Mouse (Mus musculus) lung, embryonic 15.5 days (tissue): Measurements from ENCODE around the gene Ankrd26. TPM values are rescaled to one million over a fixed set of nuclear protein-coding genes. Genes with fewer than 3 reads are reported as not detected.

Source experiments
- ATAC-seq: fragments of 200-750 bp; cut with Nextera tagmentation; 2 replicates; pipeline ENCODE4 v1.8.0; 2017; ENCODE audit warnings: moderate number of reproducible peaks, borderline replicate concordance; ENCODE audit not compliant: low FRiP score, low TSS enrichment; ENCODE audit errors: extremely low read depth
- H3K27ac ChIP-seq: fragments of 300-500 bp; sonication (generic); 2 replicates; pipeline ENCODE4 v1.5.1; 2015; ENCODE audit warnings: moderate library complexity, mild to moderate bottlenecking, inconsistent platforms
- H3K27me3 ChIP-seq: fragments of 300-500 bp; sonication (generic); 2 replicates; pipeline ENCODE4 v1.6.1; 2015; ENCODE audit warnings: inconsistent platforms
- H3K36me3 ChIP-seq: fragments of 300-500 bp; sonication (generic); 2 replicates; pipeline ENCODE4 v1.6.1; 2015; ENCODE audit warnings: inconsistent platforms
- H3K4me1 ChIP-seq: fragments of 300-500 bp; sonication (generic); 2 replicates; pipeline ENCODE4 v1.6.1; 2015; ENCODE audit warnings: inconsistent platforms
- H3K4me2 ChIP-seq: fragments of 300-500 bp; sonication (generic); 2 replicates; pipeline ENCODE4 v1.6.1; 2015; ENCODE audit warnings: inconsistent platforms, mild to moderate bottlenecking, moderate library complexity
- H3K4me3 ChIP-seq: fragments of 300-500 bp; sonication (generic); 2 replicates; pipeline ENCODE4 v1.5.1; 2015; ENCODE audit warnings: mild to moderate bottlenecking, inconsistent platforms
- H3K9ac ChIP-seq: fragments of 300-500 bp; sonication (generic); 2 replicates; pipeline ENCODE4 v1.6.1; 2015; ENCODE audit warnings: inconsistent platforms
- H3K9me3 ChIP-seq: fragments of 300-500 bp; sonication (generic); 2 replicates; pipeline ENCODE4 v1.6.1; 2016; ENCODE audit warnings: inconsistent platforms
- WGBS: fragments of 180-500 bp; shearing (Covaris S2); methylation state at CpG from one replicate; pipeline ENCODE4 v1.1.7; 2015; 5-methylcytosine and 5-hydroxymethylcytosine counted together
- polyA plus RNA-seq: library from polyadenylated mRNA; unstranded; fragments of >200 nt; fragmentation: Nextera tagmentation; extraction: Ambion mirVana; gene quantifications from 2 replicates; pipeline ENCODE4 v1.2.1, GENCODE M21; 2015

Ankrd26 gene
- polyA plus RNA-seq, 1 experiment from 2014 or later: 15.2 TPM

- peak overlapping the region; percentile 82 for H3K4me2 ChIP-seq
- H3K27ac ChIP-seq: peak overlapping the region; percentile 88
- peak overlapping the region; percentile 65 for H3K9ac ChIP-seq
- 23% methylated on average over 10 of the region's 10 CpGs for WGBS
- peaks cover 10% of the 10 kb centered on the region for H3K4me1 ChIP-seq
- peak overlapping the region; percentile 68 for H3K4me3 ChIP-seq
- H3K36me3 ChIP-seq: peaks cover 18% of the 10 kb centered on the region
- no peaks in the 10 kb centered on the region for H3K9me3 ChIP-seq
- H3K27me3 ChIP-seq: no peaks in the 10 kb centered on the region
- peak; percentile 34; the same call in 1 of the 2 replicates for ATAC-seq
Measured at GRCm38 (mm10) chr6:118477875-118478785, 83.9 kb downstream of the Ankrd26 start.

- no peak overlapping the region for H3K4me2 ChIP-seq
- H3K9ac ChIP-seq: no peak overlapping the region
- ATAC-seq: no peak
- H3K27me3 ChIP-seq: no peaks in the 10 kb centered on the region
- no peaks in the 10 kb centered on the region for H3K4me1 ChIP-seq
- no peaks in the 10 kb centered on the region for H3K9me3 ChIP-seq
- no peak overlapping the region for H3K27ac ChIP-seq
- H3K36me3 ChIP-seq: peaks cover 41% of the 10 kb centered on the region
- 82% methylated on average over 15 of the region's 15 CpGs for WGBS
- H3K4me3 ChIP-seq: no peak overlapping the region
Measured at GRCm38 (mm10) chr6:118462069-118462705, 99.8 kb downstream of the Ankrd26 start.

GRCm38 (mm10) chr6:118457726-118458125 is 104.3 kb downstream of the Ankrd26 start:
- Histone ChIP-seq H3K27me3 (no peaks in the 10 kb centered on the region), H3K9ac (no peak overlapping the region), H3K4me2 (no peak overlapping the region), H3K9me3 (no peaks in the 10 kb centered on the region), H3K4me3 (no peak overlapping the region), H3K27ac (no peak overlapping the region), H3K36me3 (peaks cover 11% of the 10 kb centered on the region; the same call in 1 of the 2 replicates), H3K4me1 (peaks cover 12% of the 10 kb centered on the region)
- WGBS: 91% methylated on average over 1 of the region's 1 CpGs
- no peak for ATAC-seq

- WGBS: under 1% methylated on average over 43 of the region's 43 CpGs
- Histone ChIP-seq H3K27me3 (no peaks in the 10 kb centered on the region), H3K4me3 (peak within 1 kb of the TSS; percentile 82), H3K36me3 (no peaks in the 10 kb centered on the region), H3K9ac (peak within 1 kb of the TSS; percentile 83), H3K4me1 (peaks cover 12% of the 10 kb centered on the region), H3K4me2 (peak within 1 kb of the TSS; percentile 80), H3K27ac (peak within 1 kb of the TSS; percentile 96), H3K9me3 (no peaks in the 10 kb centered on the region)
- peak; percentile 94 for ATAC-seq
Measured at GRCm38 (mm10) chr6:118455042-118455631, 106.9 kb downstream of the Ankrd26 start, which contains the start of gene Zfp248. Zfp248 (minus strand) TSS chr6:118455528.

- peak overlapping the region; percentile 83 for H3K9ac ChIP-seq
- ATAC-seq: no peak
- 0 out of 2 replicates have a peak overlapping the region, but pooled peaks have one; percentile 96 for H3K27ac ChIP-seq
- no peaks in the 10 kb centered on the region for H3K27me3 ChIP-seq
- H3K4me2 ChIP-seq: peak overlapping the region; percentile 80
- peak overlapping the region; percentile 82 for H3K4me3 ChIP-seq
- 23% methylated on average over 8 of the region's 8 CpGs for WGBS
- H3K4me1 ChIP-seq: peaks cover 12% of the 10 kb centered on the region
- no peaks in the 10 kb centered on the region for H3K9me3 ChIP-seq
- no peaks in the 10 kb centered on the region for H3K36me3 ChIP-seq
Measured at GRCm38 (mm10) chr6:118454452-118454851, 107.6 kb downstream of the Ankrd26 start.

Other genes with a start within 250 kb of the Ankrd26 start
- 35.2 and 36.8 TPM in 2 replicates for gene Bms1, start 142.8 kb downstream of the Ankrd26 start, polyA plus RNA-seq
- gene Zfp248, start 106.7 kb downstream of the Ankrd26 start, polyA plus RNA-seq: 6.7 and 7.6 TPM in 2 replicates
- gene Zfp9, start 82.9 kb downstream of the Ankrd26 start, polyA plus RNA-seq: 9.0 and 9.6 TPM in 2 replicates